Mouse (Mus musculus) megakaryocyte, embryonic 14.5 days (primary cell): Measurements from ENCODE around the gene Gm37596.

Experiments used
- FLI1 ChIP-seq: IDR thresholded peaks from 2 replicates; pipeline ENCODE4 v1.6.1; 2012; ENCODE audit warnings: low read length, inconsistent platforms, mixed read lengths
- GATA1 ChIP-seq: IDR thresholded peaks from 3 replicates; pipeline ENCODE4 v1.6.1; 2012; ENCODE audit warnings: mixed read lengths, low read length, inconsistent platforms, borderline replicate concordance

DNA sequence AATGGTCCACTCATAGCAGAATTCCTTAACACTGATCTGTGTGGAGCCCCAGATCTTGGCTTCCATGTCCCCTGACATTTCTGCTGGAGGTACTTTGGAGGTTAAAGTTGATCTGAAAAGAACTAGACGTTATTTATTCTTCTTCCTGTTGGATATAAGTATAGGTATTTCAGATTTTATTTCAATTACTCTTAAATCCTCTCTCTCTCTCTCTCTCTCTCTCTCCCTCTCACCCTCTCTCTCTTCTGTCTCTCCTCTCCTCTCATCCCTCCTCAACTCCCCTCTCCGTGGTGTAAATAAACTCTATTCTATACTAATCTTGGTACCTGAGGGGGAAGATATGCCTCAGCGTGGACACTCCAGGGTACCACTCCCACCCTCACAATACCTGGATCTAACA lies 40.3 kb downstream of the Gm37596 start, which contains the start of gene Tdpoz2:
- TF ChIP-seq GATA1, result no peak
- TF ChIP-seq FLI1, result no peak
